Mouse (Mus musculus) forebrain, postnatal 0 days (tissue): ENCODE data around the gene D17Wsu92e. TPM values are rescaled to one million over a fixed set of nuclear protein-coding genes. Genes with fewer than 3 reads are reported as not detected.
A peak's percentile ranks its signal among the peaks of the same experiment; 100 is the strongest.

Experiments
- ATAC-seq: fragments of 200-750 bp; cut with Nextera tagmentation; 2 replicates; pipeline ENCODE4 v1.8.0; 2017; ENCODE audit warnings: mild to moderate bottlenecking, moderate library complexity
- DNase-seq: peaks from one replicate; pipeline ENCODE4 v3.0.0-alpha.2; 2015
- H3K27ac ChIP-seq: fragments of 300-500 bp; sonication (generic); 2 replicates; pipeline ENCODE4 v1.5.1; 2014; ENCODE audit warnings: low read depth, mild to moderate bottlenecking, antibody characterized with exemption, low read length, moderate library complexity, mixed read lengths
- H3K27me3 ChIP-seq: fragments of 300-500 bp; sonication (generic); 2 replicates; pipeline ENCODE4 v1.6.1; 2014; ENCODE audit warnings: mild to moderate bottlenecking, low read length, mixed read lengths; ENCODE audit not compliant: insufficient read depth
- H3K36me3 ChIP-seq: fragments of 300-500 bp; sonication (generic); 2 replicates; pipeline ENCODE4 v1.6.1; 2014; ENCODE audit warnings: mild to moderate bottlenecking, moderate library complexity; ENCODE audit not compliant: insufficient read depth
- H3K4me1 ChIP-seq: fragments of 300-500 bp; sonication (generic); 2 replicates; pipeline ENCODE4 v1.6.1; 2014; ENCODE audit warnings: antibody characterized with exemption; ENCODE audit not compliant: insufficient read depth
- H3K4me2 ChIP-seq: fragments of 300-500 bp; sonication (generic); 2 replicates; pipeline ENCODE4 v1.6.1; 2014; ENCODE audit warnings: low read depth, mild to moderate bottlenecking, moderate library complexity
- H3K4me3 ChIP-seq: fragments of 300-500 bp; sonication (generic); 2 replicates; pipeline ENCODE4 v1.5.1; 2014; ENCODE audit warnings: low read depth, low read length, mixed read lengths
- H3K9ac ChIP-seq: fragments of 300-500 bp; sonication (generic); 2 replicates; pipeline ENCODE4 v1.6.1; 2014; ENCODE audit warnings: mild to moderate bottlenecking
- H3K9me3 ChIP-seq: fragments of 300-500 bp; sonication (generic); 2 replicates; pipeline ENCODE4 v1.6.1; 2016; ENCODE audit warnings: low read length
- CTCF ChIP-seq: sonication (generic); IDR thresholded peaks from 2 replicates; pipeline ENCODE4 v1.5.1; 2016; ENCODE audit warnings: antibody characterized with exemption, control low read depth, low read depth
- WGBS: fragments of 180-500 bp; shearing (Covaris S2); extraction: QIAGEN DNeasy Blood & Tissue Kit; methylation state at CpG from one replicate; pipeline ENCODE4 v1.1.7; 2014; 5-methylcytosine and 5-hydroxymethylcytosine counted together
- polyA plus RNA-seq: library from polyadenylated mRNA; unstranded; fragments of >200 nt; fragmentation: Nextera tagmentation; extraction: Ambion mirVana; gene quantifications from 2 replicates; pipeline ENCODE4 v1.2.1, GENCODE M21; 2015
- total RNA-seq: library from RNA; depleted of rRNA; stranded (reverse); fragments of >200 nt; gene quantifications from 2 replicates; pipeline ENCODE4 v1.2.3, GENCODE M21; 2014; rRNA removed

D17Wsu92e gene
- total RNA-seq: 63.6 and 70.5 TPM in 2 replicates
- 8.6 and 9.4 TPM in 2 replicates for polyA plus RNA-seq

GRCm38 (mm10) chr17:27820568-27821406 is at the start of gene D17Wsu92e:
D17Wsu92e (minus strand) TSS chr17:27820648.
- peak within 1 kb of the TSS; percentile 81 for H3K27ac ChIP-seq
- 0 out of 2 replicates have a peak, but pooled peaks have one; percentile 11 for TF ChIP-seq CTCF
- no peaks in the 10 kb centered on the region for H3K36me3 ChIP-seq
- 3% methylated on average over 45 of the region's 56 CpGs for WGBS
- H3K4me2 ChIP-seq: peak within 1 kb of the TSS; percentile 83
- no peaks in the 10 kb centered on the region for H3K9me3 ChIP-seq
- no peaks in the 10 kb centered on the region for H3K27me3 ChIP-seq
- H3K9ac ChIP-seq: peak within 1 kb of the TSS; percentile 83
- peaks cover 21% of the 10 kb centered on the region for H3K4me1 ChIP-seq
- ATAC-seq (peak; percentile 98), DNase-seq (peak; percentile 100)
- H3K4me3 ChIP-seq: peak within 1 kb of the TSS; percentile 95

GRCm38 (mm10) chr17:27866737-27867136 is 46.3 kb upstream of the D17Wsu92e start:
- no peak overlapping the region for H3K27ac ChIP-seq
- ATAC-seq: no peak
- no peak for TF ChIP-seq CTCF
- H3K9ac ChIP-seq: no peak overlapping the region
- 86% methylated on average over 4 of the region's 4 CpGs for WGBS
- DNase-seq: no peak
- no peak overlapping the region for H3K4me3 ChIP-seq
- no peaks in the 10 kb centered on the region for H3K9me3 ChIP-seq
- H3K4me2 ChIP-seq: no peak overlapping the region
- no peaks in the 10 kb centered on the region for H3K4me1 ChIP-seq
- no peaks in the 10 kb centered on the region for H3K36me3 ChIP-seq
- no peaks in the 10 kb centered on the region for H3K27me3 ChIP-seq

DNA sequence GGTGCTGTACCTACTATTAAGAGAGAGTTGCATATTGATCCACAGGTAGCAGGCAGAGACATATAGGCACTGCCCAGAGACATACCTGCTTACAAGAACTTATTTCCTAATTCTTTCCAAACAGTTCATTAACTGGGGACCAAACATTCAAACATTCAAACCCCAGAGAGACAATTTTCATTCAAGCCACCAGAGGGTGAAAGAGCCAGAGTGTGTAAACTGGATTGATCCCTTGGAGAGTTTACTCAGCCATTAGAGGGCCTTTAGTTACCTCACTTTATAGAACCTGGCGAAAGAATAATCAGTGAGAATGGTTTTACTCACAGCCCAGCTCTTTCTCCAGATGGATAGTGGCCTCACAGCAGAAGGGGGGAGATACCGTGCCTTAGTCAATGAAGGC is 45.0 kb upstream of the D17Wsu92e start:
- Histone ChIP-seq H3K27me3 (no peaks in the 10 kb centered on the region), H3K9ac (no peak overlapping the region), H3K36me3 (no peaks in the 10 kb centered on the region), H3K4me3 (no peak overlapping the region), H3K4me2 (no peak overlapping the region), H3K9me3 (no peaks in the 10 kb centered on the region), H3K27ac (no peak overlapping the region), H3K4me1 (no peaks in the 10 kb centered on the region)
- peak; percentile 35 for TF ChIP-seq CTCF
- DNase-seq (no peak), ATAC-seq (no peak)
- WGBS: 77% methylated on average over 2 of the region's 2 CpGs

- Histone ChIP-seq H3K27ac (no peak overlapping the region), H3K4me3 (no peak overlapping the region), H3K9ac (no peak overlapping the region), H3K9me3 (no peaks in the 10 kb centered on the region), H3K4me2 (no peak overlapping the region), H3K36me3 (no peaks in the 10 kb centered on the region; the same call in 1 of the 2 replicates), H3K27me3 (no peaks in the 10 kb centered on the region), H3K4me1 (peaks cover 17% of the 10 kb centered on the region)
- 48% methylated on average over 2 of the region's 2 CpGs for WGBS
- no peak for DNase-seq
- no peak for TF ChIP-seq CTCF
- no peak for ATAC-seq
Measured at GRCm38 (mm10) chr17:27859131-27859530, 38.7 kb upstream of the D17Wsu92e start.

GRCm38 (mm10) chr17:27857649-27858475 is 37.4 kb upstream of the D17Wsu92e start:
- H3K9ac ChIP-seq: peak overlapping the region; percentile 83
- ATAC-seq: no peak
- H3K27ac ChIP-seq: no peak overlapping the region
- H3K4me3 ChIP-seq: peak overlapping the region; percentile 88
- DNase-seq: no peak
- no peaks in the 10 kb centered on the region for H3K27me3 ChIP-seq
- WGBS: 63% methylated on average over 11 of the region's 11 CpGs
- H3K4me2 ChIP-seq: peak overlapping the region; percentile 85
- H3K36me3 ChIP-seq: peaks cover 4% of the 10 kb centered on the region
- no peak for TF ChIP-seq CTCF
- peaks cover 17% of the 10 kb centered on the region for H3K4me1 ChIP-seq
- H3K9me3 ChIP-seq: no peaks in the 10 kb centered on the region

DNA sequence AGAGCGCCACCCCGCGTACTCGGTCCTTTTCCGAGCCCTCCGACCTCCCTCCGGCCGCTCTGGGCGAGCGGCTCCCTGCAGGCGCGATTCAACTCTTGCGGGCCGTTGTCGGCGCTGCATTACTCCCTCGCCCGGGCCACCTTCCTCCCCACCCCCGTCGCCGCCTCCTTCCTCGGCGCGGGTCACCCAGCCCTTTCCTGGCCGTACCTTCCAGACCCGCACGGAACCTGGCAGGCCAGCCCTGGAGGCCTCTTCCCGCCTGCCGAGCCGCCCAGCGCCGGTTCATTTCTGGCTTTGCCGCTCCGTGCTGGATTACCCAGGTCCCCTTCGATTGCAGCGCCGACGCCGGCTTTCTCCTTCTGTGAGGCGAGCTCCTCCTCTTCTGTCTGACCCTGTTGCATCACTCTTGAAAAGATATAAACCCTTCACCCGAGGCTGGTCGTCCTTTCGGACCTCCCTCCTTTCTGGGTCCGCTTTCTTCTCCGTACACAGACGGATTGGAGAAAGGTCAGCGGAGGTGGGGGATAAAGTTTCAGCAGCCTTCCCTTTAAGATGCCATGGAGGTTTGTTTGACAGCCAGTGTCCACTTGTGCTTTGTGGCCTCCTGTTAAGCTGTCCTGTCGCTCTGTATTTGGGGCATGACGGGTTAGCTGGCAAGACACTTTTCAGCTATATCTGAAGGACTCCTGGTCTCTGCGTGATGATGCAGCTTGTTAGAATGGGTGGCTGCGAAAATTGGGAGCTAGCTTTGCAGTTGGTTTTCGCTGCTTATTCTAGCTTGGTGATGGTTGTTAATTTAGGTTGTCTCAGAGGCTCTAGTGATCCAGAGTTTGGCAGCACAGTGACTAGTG is 36.6 kb upstream of the D17Wsu92e start:
- no peaks in the 10 kb centered on the region for H3K27me3 ChIP-seq
- H3K4me1 ChIP-seq: peaks cover 17% of the 10 kb centered on the region
- 4% methylated on average over 51 of the region's 52 CpGs for WGBS
- no peaks in the 10 kb centered on the region for H3K9me3 ChIP-seq
- peak overlapping the region; percentile 83 for H3K9ac ChIP-seq
- TF ChIP-seq CTCF: no peak; the same call in 1 of the 2 replicates
- H3K4me3 ChIP-seq: peak overlapping the region; percentile 88
- peak overlapping the region; percentile 85 for H3K4me2 ChIP-seq
- peak; percentile 67 for ATAC-seq
- peaks cover 12% of the 10 kb centered on the region for H3K36me3 ChIP-seq
- peak overlapping the region; percentile 77 for H3K27ac ChIP-seq
- peak; percentile 58 for DNase-seq
